Comparison of ENCODE assay signal across 17 mouse cellular contexts in the genomic region with DNA sequence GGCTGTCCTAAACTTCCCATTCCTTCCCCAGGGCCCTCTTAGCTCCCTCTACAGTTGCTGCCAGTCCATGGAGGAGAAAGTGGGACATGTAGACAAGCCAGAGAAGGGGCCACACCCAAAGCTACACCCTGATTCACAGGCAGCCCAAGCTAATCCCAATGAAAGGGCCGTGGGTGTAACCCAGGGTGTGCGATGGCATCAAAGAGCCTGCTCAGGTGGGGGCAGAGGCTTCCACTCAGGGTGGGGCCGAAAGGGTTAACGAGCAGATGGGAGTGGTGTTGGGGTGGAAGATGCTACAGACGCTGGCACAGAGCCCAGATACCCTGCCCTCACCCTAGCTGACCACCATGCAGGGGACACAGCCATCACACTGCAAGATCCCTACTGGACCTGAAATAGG. TPM values are rescaled to one million over a fixed set of nuclear protein-coding genes. Genes with fewer than 3 reads are reported as not detected.
"Had no signal": no experiment of that assay in that cellular context is flagged by ENCODE, and none has a peak within 500 bp of the region (broad histone marks: within the 10 kb centered on the region; RNA-seq: fewer than 3 reads in every experiment).

No protein-coding gene starts in this region.

- H3K27ac ChIP-seq: kidney, embryonic 15.5 days; limb, embryonic 13.5 days; liver, embryonic 15.5 days; neural tube, embryonic 15.5 days; stomach, embryonic 15.5 days had no signal

- DNase-seq: kidney, adult 2 months; lung, adult 2 months; lung, postnatal 4 days; thymus, adult 18-20 months had no signal

- ATAC-seq: intestine, embryonic 16.5 days; lung, postnatal 0 days had no signal

- H3K36me3 ChIP-seq: liver, embryonic 15.5 days had no signal

- H3K27me3 ChIP-seq: kidney, embryonic 15.5 days; limb, embryonic 13.5 days; neural tube, embryonic 15.5 days; stomach, embryonic 15.5 days had no signal

- H3K9ac ChIP-seq: kidney, embryonic 15.5 days; limb, embryonic 13.5 days; liver, embryonic 15.5 days; neural tube, embryonic 15.5 days; stomach, embryonic 15.5 days had no signal

- H3K4me3 ChIP-seq: kidney, embryonic 15.5 days; limb, embryonic 13.5 days; liver, embryonic 15.5 days; myocyte; neural tube, embryonic 15.5 days; stomach, embryonic 15.5 days had no signal

- H3K9me3 ChIP-seq: kidney, embryonic 15.5 days; limb, embryonic 13.5 days; liver, embryonic 15.5 days; neural tube, embryonic 15.5 days; stomach, embryonic 15.5 days had no signal

- H3K4me2 ChIP-seq: kidney, embryonic 15.5 days; limb, embryonic 13.5 days; liver, embryonic 11.5 days; liver, embryonic 15.5 days; midbrain, embryonic 11.5 days; neural tube, embryonic 15.5 days; stomach, embryonic 15.5 days had no signal

- H3K4me1 ChIP-seq: liver, embryonic 15.5 days had no signal

RNA-seq across cellular contexts. Expression of a gene that starts 13.3 kb away (rescaled TPM):
- total RNA-seq: layer of hippocampus, adult 18-20 months; megakaryocyte, adult 5-6 weeks had no signal
- polyA plus RNA-seq: myocyte; spleen, adult 2 months had no signal

RNA-seq across cellular contexts. Expression of a gene that starts 17.5 kb away (rescaled TPM):
- total RNA-seq: megakaryocyte, adult 5-6 weeks had no signal

RNA-seq across cellular contexts. Expression of a gene that starts 23.5 kb away (rescaled TPM):
- total RNA-seq: megakaryocyte, adult 5-6 weeks had no signal
